Mouse (Mus musculus): ENCODE data around the gene Agrp.

The Agrp gene

DNA sequence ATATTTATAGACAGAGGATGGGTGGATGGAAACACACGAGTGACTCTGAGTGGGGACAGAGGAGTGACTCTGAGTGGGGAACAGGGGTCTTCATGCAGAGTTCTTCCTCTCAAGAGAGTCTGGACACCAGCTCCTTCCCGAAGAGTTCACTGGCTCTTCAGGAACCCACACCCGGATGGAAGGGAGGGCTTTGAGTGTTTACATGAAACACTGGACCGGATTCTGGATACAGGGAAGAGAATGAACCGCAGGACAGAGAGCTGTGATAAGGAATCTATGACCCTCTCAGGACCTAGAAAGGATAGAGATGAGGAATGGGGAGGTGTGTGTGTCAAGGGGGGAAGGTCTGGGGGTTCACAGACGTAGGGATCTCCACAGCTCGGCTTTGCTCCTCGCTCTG, 119.8 kb downstream of the Agrp start:
- DNase-seq = no peak
